Mouse (Mus musculus) lung, adult 2 months (tissue): ENCODE results near the gene Hsdl1.

ENCODE experiments used
- CTCF ChIP-seq: fragments of 200-500 bp; IDR thresholded peaks from 2 replicates; pipeline ENCODE4 v1.5.1; 2011; ENCODE audit warnings: mild to moderate bottlenecking, low read length, control low read depth; ENCODE audit not compliant: insufficient read depth
- POLR2A ChIP-seq: fragments of 200-500 bp; IDR thresholded peaks from 2 replicates; pipeline ENCODE4 v1.6.1; 2011; ENCODE audit warnings: low read depth, mild to moderate bottlenecking, control low read depth, low read length, borderline replicate concordance; ENCODE audit errors: extremely low read depth

GRCm38 (mm10) chr8:119604398-119604803 lies 29.4 kb upstream of the Hsdl1 start:
- no peak for TF ChIP-seq CTCF
- TF ChIP-seq POLR2A, result no peak
